Mouse (Mus musculus) A20 (cell line): Measurements from ENCODE around the gene Aagab.

Source experiments
- DNase-seq: peaks from one replicate; pipeline ENCODE4 v3.0.0-alpha.2; 2011; ENCODE audit warnings: low read depth, low spot score

Aagab gene

GRCm38 (mm10) chr9:63606594-63606993 lies 4.1 kb downstream of the Aagab start:
- peak; percentile 40 for DNase-seq

- no peak for DNase-seq
Measured at GRCm38 (mm10) chr9:63608006-63608405, 5.5 kb downstream of the Aagab start.

GRCm38 (mm10) chr9:63609246-63609645 lies 6.8 kb downstream of the Aagab start:
- DNase-seq = no peak

GRCm38 (mm10) chr9:63609776-63610175 lies 7.3 kb downstream of the Aagab start:
- no peak for DNase-seq

- DNase-seq = peak; percentile 14
Measured at GRCm38 (mm10) chr9:63610231-63610630, 7.8 kb downstream of the Aagab start.

- no peak for DNase-seq
Measured at GRCm38 (mm10) chr9:63610841-63611366, 8.4 kb downstream of the Aagab start.

GRCm38 (mm10) chr9:63611967-63612366 lies 9.5 kb downstream of the Aagab start:
- DNase-seq = no peak

- peak; percentile 9 for DNase-seq
Measured at GRCm38 (mm10) chr9:63612565-63613515, 10.4 kb downstream of the Aagab start.

GRCm38 (mm10) chr9:63613569-63613968 lies 11.1 kb downstream of the Aagab start:
- peak; percentile 73 for DNase-seq

- DNase-seq = peak; percentile 79
Measured at GRCm38 (mm10) chr9:63614018-63614985, 11.8 kb downstream of the Aagab start.

GRCm38 (mm10) chr9:63617967-63618366 lies 15.5 kb downstream of the Aagab start:
- no peak for DNase-seq

- DNase-seq = no peak
Measured at GRCm38 (mm10) chr9:63623895-63624569, 21.6 kb downstream of the Aagab start.

GRCm38 (mm10) chr9:63625090-63625756 lies 22.8 kb downstream of the Aagab start:
- no peak for DNase-seq

GRCm38 (mm10) chr9:63632045-63632444 lies 29.6 kb downstream of the Aagab start:
- no peak for DNase-seq

GRCm38 (mm10) chr9:63632924-63633323 lies 30.5 kb downstream of the Aagab start:
- no peak for DNase-seq

GRCm38 (mm10) chr9:63633334-63633733 lies 30.9 kb downstream of the Aagab start:
- no peak for DNase-seq

GRCm38 (mm10) chr9:63636113-63636512 lies 33.7 kb downstream of the Aagab start:
- DNase-seq = no peak

- DNase-seq = no peak
Measured at GRCm38 (mm10) chr9:63641983-63642646, 39.7 kb downstream of the Aagab start.

- DNase-seq = no peak
Measured at GRCm38 (mm10) chr9:63644011-63644410, 41.6 kb downstream of the Aagab start.

GRCm38 (mm10) chr9:63645084-63645483 lies 42.6 kb downstream of the Aagab start:
- DNase-seq = no peak
